Mouse (Mus musculus): ENCODE results near the gene Tpsb2.

The Tpsb2 gene

GRCm38 (mm10) chr17:25366005-25366404 is at the start of gene Tpsb2:
Gene Tpsb2 (plus strand): TSS chr17:25366305.
- no peak for DNase-seq

- no peak for DNase-seq
Measured at GRCm38 (mm10) chr17:25318354-25318753, 47.8 kb upstream of the Tpsb2 start, which contains the start of gene Prss29. Gene Prss29 (plus strand): TSS chr17:25318654.

DNA sequence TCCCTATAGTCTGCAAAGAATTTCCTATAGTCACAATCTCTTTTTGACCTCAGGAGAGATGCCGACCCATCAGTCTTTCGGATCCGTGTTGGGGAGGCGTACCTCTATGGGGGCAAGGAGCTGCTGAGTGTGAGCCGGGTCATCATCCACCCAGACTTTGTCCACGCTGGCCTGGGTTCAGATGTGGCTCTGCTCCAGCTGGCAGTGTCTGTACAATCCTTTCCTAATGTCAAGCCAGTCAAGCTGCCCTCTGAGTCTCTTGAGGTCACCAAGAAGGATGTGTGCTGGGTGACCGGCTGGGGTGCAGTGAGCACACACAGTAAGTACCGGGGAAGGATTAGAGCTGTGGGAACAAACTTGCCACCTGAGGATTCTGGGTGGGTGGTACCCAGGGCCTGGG is 45.3 kb upstream of the Tpsb2 start:
- DNase-seq = no peak

DNA sequence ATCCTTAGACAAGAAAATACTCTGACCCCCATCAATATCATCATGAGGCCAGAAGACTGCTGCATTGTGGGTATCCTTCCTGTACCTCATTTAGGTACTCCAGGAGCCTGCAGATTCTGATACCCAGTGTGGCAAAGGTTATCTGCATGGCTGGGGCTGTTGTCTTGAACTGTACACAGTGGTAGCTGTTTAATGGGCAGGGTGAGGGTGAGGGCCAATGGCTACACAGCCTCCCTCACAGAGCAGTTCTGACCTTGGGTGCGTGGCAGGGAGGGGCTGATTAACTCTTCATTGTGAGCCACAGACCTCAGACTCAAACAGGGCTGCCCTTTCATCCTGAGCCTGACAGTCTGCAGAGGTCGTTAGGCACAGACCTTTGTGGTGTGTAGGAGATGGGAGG is 43.2 kb upstream of the Tpsb2 start:
- DNase-seq = no peak

GRCm38 (mm10) chr17:25332321-25332720 is 33.8 kb upstream of the Tpsb2 start:
- DNase-seq = no peak

GRCm38 (mm10) chr17:25333943-25334342 is 32.2 kb upstream of the Tpsb2 start:
- peak in 1 of 2 experiments; percentile 39 for DNase-seq

DNA sequence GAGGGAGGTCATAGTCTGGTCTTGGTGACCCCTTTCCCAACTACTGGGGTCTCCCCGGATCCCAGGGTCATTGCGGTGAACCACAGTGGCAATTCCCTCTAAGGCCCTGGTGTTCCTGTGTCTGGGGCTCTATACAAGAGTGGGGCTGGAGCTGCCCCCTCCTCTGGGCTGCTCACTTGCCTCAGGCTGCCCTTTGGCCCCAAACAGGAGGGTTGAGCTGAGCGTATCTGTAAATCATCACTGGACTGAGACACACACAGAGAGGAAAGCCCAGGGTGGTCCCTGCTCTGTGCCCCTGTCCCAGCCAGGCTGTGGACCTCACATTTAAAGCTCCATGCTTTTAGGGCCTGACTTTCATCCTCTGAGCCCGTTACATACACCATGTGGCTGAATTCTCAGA is 27.9 kb upstream of the Tpsb2 start:
- no peak for DNase-seq

- DNase-seq = no peak
Measured at GRCm38 (mm10) chr17:25340003-25340402, 26.1 kb upstream of the Tpsb2 start.

- no peak for DNase-seq
Measured at GRCm38 (mm10) chr17:25341490-25341889, 24.6 kb upstream of the Tpsb2 start.

- no peak for DNase-seq
Measured at GRCm38 (mm10) chr17:25345462-25345861, 20.6 kb upstream of the Tpsb2 start, which contains the start of gene Tpsab1. Gene Tpsab1 (minus strand): TSS chr17:25345562.

DNA sequence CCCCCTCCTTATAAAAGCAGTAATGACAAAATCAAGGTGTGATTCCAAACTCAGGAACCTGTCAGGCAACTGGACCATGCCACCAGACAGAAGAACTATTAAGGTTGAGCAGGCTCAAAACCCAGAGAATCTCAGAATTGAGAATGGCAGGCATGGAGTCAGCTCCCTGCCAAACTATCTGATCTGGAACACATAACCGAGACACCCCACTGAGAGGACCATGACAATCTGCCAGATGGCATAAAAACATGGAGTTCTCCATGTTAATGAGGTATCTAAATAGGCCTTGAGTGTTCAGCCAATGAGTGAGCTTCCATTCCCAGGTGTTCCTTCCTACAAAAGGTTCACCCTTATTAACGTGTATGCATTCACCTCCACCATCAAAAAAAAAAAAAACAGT is 4.8 kb upstream of the Tpsb2 start:
- DNase-seq = no peak

DNA sequence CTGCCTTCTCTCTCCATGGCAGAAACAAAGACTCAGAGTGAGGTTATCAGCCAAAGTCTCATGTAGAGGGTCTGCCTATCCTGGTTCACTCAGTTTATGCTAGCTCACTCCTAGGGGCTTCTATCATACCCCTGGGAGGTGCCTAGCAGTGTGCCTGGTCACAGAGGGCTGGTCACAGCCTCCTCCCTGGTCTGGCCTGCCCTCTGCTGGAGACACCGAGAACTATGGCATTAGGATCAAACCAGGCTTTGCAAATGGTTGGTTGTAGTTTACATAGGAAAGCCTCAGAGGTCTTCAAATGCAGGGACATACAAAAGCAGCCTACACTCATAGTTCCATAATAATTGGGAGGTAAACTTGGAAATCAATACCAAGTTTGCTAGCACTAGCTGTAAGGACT is 2.4 kb upstream of the Tpsb2 start:
- peak in 1 of 2 experiments; percentile 44 for DNase-seq

GRCm38 (mm10) chr17:25368973-25369372 is 2.9 kb downstream of the Tpsb2 start, which contains the start of gene Tpsg1:
Gene Tpsg1 (plus strand): TSS chr17:25369273.
- no peak for DNase-seq

- DNase-seq = no peak
Measured at GRCm38 (mm10) chr17:25372491-25372890, 6.4 kb downstream of the Tpsb2 start.

DNA sequence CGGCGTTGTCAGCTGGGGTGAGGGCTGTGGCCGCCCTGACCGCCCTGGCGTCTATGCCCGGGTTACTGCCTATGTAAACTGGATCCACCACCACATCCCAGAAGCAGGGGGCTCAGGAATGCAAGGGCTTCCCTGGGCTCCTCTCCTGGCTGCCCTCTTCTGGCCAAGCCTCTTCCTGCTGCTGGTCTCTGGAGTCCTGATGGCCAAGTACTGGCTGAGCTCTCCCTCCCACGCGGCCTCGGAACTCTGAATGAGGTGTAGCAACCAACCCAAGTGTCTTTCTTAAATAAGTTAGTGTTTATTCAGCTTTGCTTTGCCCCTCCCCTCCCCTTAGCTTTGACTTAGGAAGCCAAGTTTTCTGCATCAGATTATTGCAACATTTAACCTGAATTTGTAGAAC is 7.9 kb downstream of the Tpsb2 start:
- no peak for DNase-seq

GRCm38 (mm10) chr17:25394526-25394925 is 28.4 kb downstream of the Tpsb2 start:
- no peak for DNase-seq

GRCm38 (mm10) chr17:25397804-25398519 is 31.9 kb downstream of the Tpsb2 start:
- DNase-seq = peak; percentile 32 to 74

DNA sequence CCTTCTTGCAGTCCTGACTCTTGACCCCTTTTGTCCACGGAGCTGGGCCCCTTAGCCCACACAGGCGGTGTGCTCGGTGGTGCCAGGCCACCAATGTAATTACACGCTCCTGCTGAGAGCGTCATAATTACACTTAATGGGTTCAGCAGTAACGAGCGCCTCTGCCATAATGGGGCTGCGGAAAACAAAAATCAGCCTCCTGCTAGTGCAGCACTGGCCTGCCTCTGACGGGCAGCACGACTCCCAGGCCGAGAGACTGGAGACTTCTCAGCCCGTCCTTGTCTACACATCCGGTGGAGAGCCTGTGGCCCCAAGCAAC is 32.4 kb downstream of the Tpsb2 start:
- DNase-seq = no peak

DNA sequence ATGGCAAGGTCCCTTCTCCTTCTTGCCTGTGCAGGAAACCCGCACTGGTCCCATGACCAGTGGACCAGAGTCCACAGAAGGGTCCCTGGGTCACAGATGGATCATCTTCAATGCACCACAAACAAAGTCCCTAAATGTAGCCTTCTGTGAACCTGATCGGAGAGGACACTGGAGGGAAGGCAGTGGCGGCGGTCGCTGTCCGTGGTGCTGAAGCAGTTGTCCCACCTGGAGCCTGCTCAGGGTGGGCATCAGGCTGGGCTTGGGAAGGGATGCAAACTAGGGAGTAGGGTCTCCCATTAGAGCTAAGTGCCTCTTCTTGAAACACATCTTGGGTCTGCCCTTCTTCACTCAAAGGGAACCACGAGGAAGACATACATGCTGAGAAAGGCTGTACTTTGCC is 34.3 kb downstream of the Tpsb2 start:
- DNase-seq = peak in 1 of 2 experiments; percentile 6

GRCm38 (mm10) chr17:25401491-25401890 is 35.4 kb downstream of the Tpsb2 start:
- DNase-seq = no peak

DNA sequence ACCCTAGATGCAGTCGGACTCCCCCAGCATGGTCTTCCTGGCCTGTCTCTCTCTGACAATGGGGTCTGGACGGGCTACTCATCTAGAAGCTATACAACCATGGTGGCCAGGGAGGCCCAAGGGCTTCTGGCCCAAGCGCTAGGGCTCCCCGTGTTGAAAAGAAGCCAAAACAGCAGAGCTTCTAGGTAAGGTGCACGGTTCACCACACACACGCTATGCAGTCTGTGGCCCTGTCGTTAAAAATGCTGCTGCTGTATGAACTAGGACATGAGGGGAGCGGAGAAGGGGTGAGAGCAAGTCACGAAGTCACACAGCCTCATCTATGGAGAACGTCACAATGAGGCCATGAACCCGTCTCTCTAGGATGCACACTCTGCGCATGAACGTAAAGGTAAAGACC is 36.1 kb downstream of the Tpsb2 start:
- DNase-seq = no peak

- DNase-seq = no peak
Measured at GRCm38 (mm10) chr17:25404190-25404589, 38.1 kb downstream of the Tpsb2 start.

DNA sequence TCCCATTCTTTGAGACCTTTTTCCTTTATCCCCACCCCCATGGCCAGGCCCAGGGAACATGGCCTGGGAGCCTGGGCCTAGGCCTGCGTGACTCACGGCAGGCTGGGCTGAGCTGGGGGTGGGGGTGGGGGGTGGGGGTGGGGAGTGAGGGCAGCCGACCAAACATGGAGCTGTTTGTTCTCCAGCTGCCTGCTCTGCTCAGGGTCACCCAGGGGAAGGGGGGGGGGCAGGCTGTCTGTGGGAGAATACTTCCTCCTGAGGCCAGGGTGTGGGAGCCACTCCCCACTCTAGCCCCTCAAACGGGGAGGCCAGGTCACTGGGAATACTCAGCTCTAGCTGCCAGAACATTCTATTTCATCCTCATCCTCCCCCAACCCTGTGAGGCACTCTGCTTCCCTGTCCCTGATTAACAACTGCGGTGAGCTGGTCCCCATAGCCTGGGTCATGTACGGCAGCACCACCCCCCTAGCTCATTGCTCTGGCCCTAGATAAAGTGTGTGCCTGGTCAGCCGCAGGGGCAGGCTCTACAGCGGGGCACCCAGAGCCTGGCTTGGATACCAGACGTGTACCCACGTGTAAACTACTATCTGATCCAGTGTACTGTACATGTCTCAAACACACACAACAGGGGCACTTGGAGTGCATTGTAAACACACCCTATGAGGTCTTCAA is 39.3 kb downstream of the Tpsb2 start:
- DNase-seq = no peak

DNA sequence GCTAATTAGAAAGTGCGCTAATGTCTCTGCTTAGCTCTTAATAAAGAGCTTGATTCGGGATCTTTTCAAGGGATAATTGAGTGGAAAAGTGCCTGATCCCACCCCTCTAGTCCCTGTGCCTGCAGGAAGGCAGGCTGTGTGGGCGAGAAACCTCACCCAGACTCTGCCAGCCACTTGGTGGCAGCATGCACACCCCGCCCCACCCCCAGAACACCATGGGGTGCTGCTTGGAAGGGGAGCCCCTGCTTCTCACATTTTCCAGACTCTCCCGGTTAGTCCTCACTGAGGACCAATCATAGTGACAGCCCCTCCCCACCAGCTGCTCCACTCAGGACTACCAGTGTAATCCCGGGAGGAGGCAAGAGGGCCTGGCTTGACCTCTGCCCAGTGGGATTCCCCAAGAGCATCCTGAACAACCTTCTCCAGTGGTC is 39.9 kb downstream of the Tpsb2 start:
- DNase-seq = no peak

Data from spleen, adult 18-20 months (tissue).